In the genomic region with DNA sequence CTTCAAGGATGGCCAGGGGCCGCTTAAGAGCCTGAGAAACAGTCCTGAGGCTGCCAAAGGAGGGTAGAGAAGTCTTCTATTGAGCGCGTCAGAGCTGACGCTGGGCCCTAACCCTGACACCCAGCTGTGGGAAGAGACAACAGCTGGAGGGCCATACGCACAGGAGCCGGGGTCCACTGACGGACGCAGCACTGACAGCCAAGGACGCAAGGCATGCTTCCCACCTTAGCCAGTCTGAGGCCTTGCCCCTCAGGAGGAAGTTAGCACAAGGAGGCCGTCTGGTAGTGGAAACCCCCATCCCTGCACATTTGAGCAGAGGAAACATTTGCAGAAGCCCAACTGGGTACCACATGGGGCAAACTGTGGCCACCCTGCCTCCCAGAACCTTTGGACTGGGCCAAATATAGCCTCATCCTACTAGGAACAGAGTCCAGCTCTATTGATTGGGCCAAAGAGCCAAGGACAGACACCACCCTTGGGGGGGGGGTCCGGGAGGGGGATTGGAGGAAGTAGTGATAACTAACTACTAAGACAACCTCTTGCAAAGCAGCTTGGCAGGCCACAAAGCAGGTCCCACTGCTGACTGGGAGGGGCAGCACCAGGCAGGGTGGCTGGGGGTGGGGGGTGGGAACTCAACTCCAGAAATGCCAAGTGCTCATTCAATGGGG, we compare ENCODE assay signal across 16 mouse cellular contexts. TPM values are rescaled to one million over a fixed set of nuclear protein-coding genes. Genes with fewer than 3 reads are reported as not detected.
A peak's percentile ranks its signal among the peaks of the same experiment; 100 is the strongest.
DNase-seq lines count a peak whose midpoint lies in the region; ATAC-seq lines count a peak whose summit lies in the region.
"Had no signal": no experiment of that assay in that cellular context is flagged by ENCODE, and none has a peak within 500 bp of the region (broad histone marks: within the 10 kb centered on the region; RNA-seq: fewer than 3 reads in every experiment).

No protein-coding gene starts in this region.

- WGBS in heart, embryonic 12.5 days, result 90% methylated on average over 11 of the region's 11 CpGs
- 70% methylated on average over 11 of the region's 11 CpGs for WGBS in liver, embryonic 13.5 days (ENCODE audit: insufficient replicate concordance)

- H3K4me3 ChIP-seq in heart, embryonic 12.5 days, result no peak overlapping the region
- H3K4me3 ChIP-seq in liver, embryonic 13.5 days (replicated peaks), result no peak overlapping the region
- H3K4me3 ChIP-seq: forebrain, embryonic 13.5 days; lung, embryonic 15.5 days had no signal

- H3K27me3 ChIP-seq in heart, embryonic 12.5 days (replicated peaks), result no peaks in the 10 kb centered on the region
- no peaks in the 10 kb centered on the region for H3K27me3 ChIP-seq in liver, embryonic 13.5 days
- H3K27me3 ChIP-seq: forebrain, embryonic 13.5 days; lung, embryonic 15.5 days had no signal

- peaks cover 26% of the 10 kb centered on the region for H3K4me1 ChIP-seq in heart, embryonic 12.5 days (replicated peaks)
- H3K4me1 ChIP-seq in liver, embryonic 13.5 days (replicated peaks), result peaks cover 91% of the 10 kb centered on the region
- H3K4me1 ChIP-seq: forebrain, embryonic 13.5 days had no signal

- no peak for ATAC-seq in heart, embryonic 12.5 days (ENCODE audit: insufficient number of reproducible peaks, low FRiP score)
- ATAC-seq in liver, embryonic 13.5 days (ENCODE audit: low read depth), result no peak
- ATAC-seq: forebrain, embryonic 13.5 days; midbrain, embryonic 16.5 days had no signal

- no peak overlapping the region for H3K4me2 ChIP-seq in heart, embryonic 12.5 days
- H3K4me2 ChIP-seq in liver, embryonic 13.5 days, result peak overlapping the region; percentile 17; the same call in 1 of the 2 replicates
- H3K4me2 ChIP-seq: forebrain, embryonic 13.5 days; lung, embryonic 15.5 days had no signal

- no peak overlapping the region for H3K27ac ChIP-seq in heart, embryonic 12.5 days (ENCODE audit: poor library complexity, severe bottlenecking)
- H3K27ac ChIP-seq in liver, embryonic 13.5 days, result peak overlapping the region; percentile 58
- H3K27ac ChIP-seq: forebrain, embryonic 13.5 days; lung, embryonic 15.5 days had no signal

- no peak for DNase-seq in heart, postnatal 14 days
- peak; percentile 43 for DNase-seq in testis, postnatal 10 days (ENCODE audit: low spot score)
- no peak for DNase-seq in testis, postnatal 14 days (ENCODE audit: low spot score)
- DNase-seq in liver, embryonic 13.5 days, result no peak
- no peak for DNase-seq in embryo, embryonic 10 days (ENCODE audit: low spot score)
- no peak for DNase-seq in left cerebral cortex, adult 9 months (ENCODE audit: low spot score in 2 of 2)
- DNase-seq: adrenal gland, adult 8-10 months; cerebellum, adult 2 months; left cerebral cortex, postnatal 4 days; right cerebral cortex, postnatal 4 days; thymus, postnatal 14 days had no signal

- intact Hi-C loops in heart, postnatal 14 days (cut with DNase I), result no loop called here

- no peaks in the 10 kb centered on the region for H3K9me3 ChIP-seq in heart, embryonic 12.5 days (replicated peaks)
- no peaks in the 10 kb centered on the region for H3K9me3 ChIP-seq in liver, embryonic 13.5 days (replicated peaks)
- H3K9me3 ChIP-seq: forebrain, embryonic 13.5 days; G1E; lung, embryonic 15.5 days had no signal

- H3K36me3 ChIP-seq in heart, embryonic 12.5 days, result peaks cover 55% of the 10 kb centered on the region
- peaks cover 91% of the 10 kb centered on the region for H3K36me3 ChIP-seq in liver, embryonic 13.5 days

- 0 out of 2 replicates have a peak overlapping the region, but pooled peaks have one; percentile 20 for H3K9ac ChIP-seq in heart, embryonic 12.5 days
- peak overlapping the region; percentile 27; the same call in 1 of the 2 replicates for H3K9ac ChIP-seq in liver, embryonic 13.5 days
- H3K9ac ChIP-seq: forebrain, embryonic 13.5 days; lung, embryonic 15.5 days had no signal

RNA-seq across cellular contexts. Expression of a gene that starts 9.4 kb away (rescaled TPM):
- polyA plus RNA-seq in heart, embryonic 12.5 days (2016; fragmentation: Nextera tagmentation; extraction: Ambion mirVana), result 132 and 136 TPM in 2 replicates
- total RNA-seq in heart, postnatal 14 days (2021), result 100 to 1,000 TPM in 1 of 2 experiments, 10 to 100 TPM in 1; 97.2 to 109 TPM
- 110 and 147 TPM in 2 replicates for polyA plus RNA-seq in liver, embryonic 13.5 days (2015; fragmentation: Nextera tagmentation; extraction: Ambion mirVana)

RNA-seq across cellular contexts. Expression of a gene that starts 13.8 kb away (rescaled TPM):
- 89.1 and 90.7 TPM in 2 replicates for polyA plus RNA-seq in heart, embryonic 12.5 days (2016; fragmentation: Nextera tagmentation; extraction: Ambion mirVana)
- 10 to 100 TPM; 34.4 to 41.1 TPM for total RNA-seq in heart, postnatal 14 days (2021)
- 65.0 and 69.6 TPM in 2 replicates for polyA plus RNA-seq in liver, embryonic 13.5 days (2015; fragmentation: Nextera tagmentation; extraction: Ambion mirVana)

RNA-seq across cellular contexts. Expression of a gene that starts 40.4 kb away (rescaled TPM):
- polyA plus RNA-seq in heart, embryonic 12.5 days (2016; fragmentation: Nextera tagmentation; extraction: Ambion mirVana), result 39.3 and 44.8 TPM in 2 replicates
- total RNA-seq in heart, postnatal 14 days (2021), result 10 to 100 TPM; 38.6 to 44.8 TPM
- polyA plus RNA-seq in liver, embryonic 13.5 days (2015; fragmentation: Nextera tagmentation; extraction: Ambion mirVana), result 35.6 and 40.9 TPM in 2 replicates
